Mouse (Mus musculus): ENCODE data around the gene Efna5.

GRCm38 (mm10) chr17:62784274-62785171 lies 96.6 kb downstream of the Efna5 start:
- TF ChIP-seq CTCF (conservative IDR thresholded peaks at IDR 0.05; ENCODE audit: insufficient read depth, insufficient read length, low read depth, low read length) = no peak
- TF ChIP-seq POLR2A (IDR thresholded peaks at IDR 0.05; ENCODE audit: low read depth, low read length) = no peak
